Mouse (Mus musculus) right cerebral cortex, postnatal 25 days (tissue): ENCODE measurements at regions not wholly inside any gene's neighbourhood (a gene's known extent, or its start where the extent isn't known, plus 50 kb on each side); places are given as distances from the start of the nearest gene placed in this dataset.

Experiments
- DNase-seq: peaks from one replicate; pipeline ENCODE4 v3.0.0; 2022

DNA sequence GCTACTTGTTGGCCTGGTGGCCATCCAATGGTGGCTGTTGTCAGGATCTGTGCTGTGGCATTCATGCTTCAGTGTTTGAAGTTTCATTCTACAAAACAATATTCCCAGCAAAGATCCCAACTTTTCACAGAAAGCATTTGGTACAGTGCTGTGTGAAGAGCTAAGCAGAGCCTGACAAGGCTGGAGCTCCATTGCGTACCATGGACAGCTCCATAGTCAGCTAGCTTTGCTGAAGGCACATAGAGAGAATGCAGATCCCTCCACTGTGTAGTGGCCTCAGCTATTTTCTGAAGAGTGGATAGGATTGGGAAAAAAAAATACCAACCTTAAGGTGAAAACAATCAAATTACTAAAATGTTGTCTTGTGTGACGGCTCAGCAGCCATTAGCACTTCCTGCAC is 50.5 kb upstream of the Zfp746 start:
- no peak for DNase-seq
